Comparison of ENCODE assay signal across 11 mouse cellular contexts in the genomic region with DNA sequence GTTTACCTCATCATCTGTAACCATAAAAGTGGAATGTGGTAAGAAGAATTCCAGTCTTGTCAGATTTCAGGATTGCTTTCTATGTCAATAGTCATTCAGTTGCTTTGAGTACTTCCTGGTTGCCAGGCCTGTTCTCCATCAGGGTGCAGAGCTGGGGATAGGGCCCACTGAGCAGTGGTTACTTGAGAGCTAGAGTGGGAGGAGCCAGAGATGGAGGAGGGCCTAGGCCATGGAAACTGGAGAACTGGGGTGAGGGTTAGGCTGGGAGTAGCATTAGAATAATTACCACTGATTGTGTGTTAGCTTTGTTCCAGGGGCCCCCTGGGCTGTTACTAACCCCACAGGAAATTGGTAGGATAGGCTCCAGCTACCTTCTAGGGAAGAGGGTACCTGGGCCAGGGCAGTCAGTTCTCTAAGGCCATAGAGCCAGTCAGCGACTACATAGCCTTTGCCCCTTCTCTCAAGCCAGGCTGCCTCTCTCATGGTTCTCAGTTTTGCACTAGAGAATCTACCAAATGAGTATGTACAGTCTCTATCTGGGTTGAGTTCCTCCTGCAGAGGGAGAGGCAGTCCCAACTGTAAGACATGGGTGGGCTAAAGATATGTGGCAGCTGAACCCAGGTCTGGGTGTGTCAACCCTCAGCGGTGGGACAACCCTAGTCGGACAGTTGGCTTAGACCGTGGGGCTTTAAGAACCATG. TPM values are rescaled to one million over a fixed set of nuclear protein-coding genes. Genes with fewer than 3 reads are reported as not detected.
DNase-seq lines count a peak whose midpoint lies in the region; ATAC-seq and TF ChIP-seq lines count a peak whose summit lies in the region.
"Had no signal": no experiment of that assay in that cellular context is flagged by ENCODE, and none has a peak within 500 bp of the region (broad histone marks: within the 10 kb centered on the region; RNA-seq: fewer than 3 reads in every experiment).

No protein-coding gene starts in this region.

- H3K4me3 ChIP-seq in hindbrain, embryonic 10.5 days: no peak overlapping the region
- H3K4me3 ChIP-seq in hindbrain, embryonic 12.5 days: no peak overlapping the region
- H3K4me3 ChIP-seq in liver, embryonic 11.5 days (ENCODE audit: low read depth, low read length): no peak overlapping the region
- H3K4me3 ChIP-seq in spleen, adult 2 months (ENCODE audit: extremely low read depth, insufficient read depth, insufficient read length): no peak overlapping the region

- DNase-seq in hindbrain, embryonic 10.5 days (ENCODE audit: low spot score): no peak
- DNase-seq in liver, embryonic 11.5 days (ENCODE audit: low spot score): no peak
- DNase-seq in spleen, adult 2 months (ENCODE audit: low read depth in 1 of 2, low spot score in 2 of 2): no peak
- DNase-seq in gastrocnemius, adult 18-20 months (ENCODE audit: low spot score): no peak
- DNase-seq in left cerebral cortex, adult 9 months (ENCODE audit: low spot score in 2 of 2): no peak
- DNase-seq in cerebellum, postnatal 36 days: no peak
- DNase-seq: cerebellum, adult 8-10 months; heart, postnatal 36 days; layer of hippocampus, postnatal 36 days had no signal

- no peak for TF ChIP-seq POLR2A in spleen, adult 2 months (IDR thresholded peaks at IDR 0.05; ENCODE audit: low read depth, low read length)

- TF ChIP-seq CTCF in spleen, adult 2 months (IDR thresholded peaks at IDR 0.05; ENCODE audit: extremely low read depth, insufficient read depth, insufficient read length, insufficient replicate concordance): no peak

- H3K36me3 ChIP-seq in hindbrain, embryonic 10.5 days: no peaks in the 10 kb centered on the region
- no peaks in the 10 kb centered on the region for H3K36me3 ChIP-seq in hindbrain, embryonic 12.5 days
- H3K36me3 ChIP-seq in liver, embryonic 11.5 days (ENCODE audit: control insufficient read depth, insufficient read depth, low read length): no peaks in the 10 kb centered on the region
- H3K36me3 ChIP-seq in spleen, adult 2 months (ENCODE audit: control insufficient read depth, insufficient read depth, low read length): no peaks in the 10 kb centered on the region

- peaks cover 25% of the 10 kb centered on the region for H3K27me3 ChIP-seq in hindbrain, embryonic 10.5 days (ENCODE audit: insufficient read depth, poor library complexity, severe bottlenecking)
- no peaks in the 10 kb centered on the region for H3K27me3 ChIP-seq in hindbrain, embryonic 12.5 days
- H3K27me3 ChIP-seq in liver, embryonic 11.5 days (replicated peaks; ENCODE audit: control insufficient read depth, insufficient read depth, low read length): no peaks in the 10 kb centered on the region
- H3K27me3 ChIP-seq in spleen, adult 2 months (ENCODE audit: control insufficient read depth, insufficient read depth, low read length): no peaks in the 10 kb centered on the region

- H3K4me1 ChIP-seq in hindbrain, embryonic 10.5 days (replicated peaks): peaks cover 32% of the 10 kb centered on the region
- H3K4me1 ChIP-seq in hindbrain, embryonic 12.5 days: peaks cover under 1% of the 10 kb centered on the region
- peaks cover 51% of the 10 kb centered on the region for H3K4me1 ChIP-seq in liver, embryonic 11.5 days (replicated peaks; ENCODE audit: control insufficient read depth, insufficient read depth, low read length)
- H3K4me1 ChIP-seq in spleen, adult 2 months (ENCODE audit: control insufficient read depth, insufficient read depth, insufficient read length): no peaks in the 10 kb centered on the region

- H3K4me2 ChIP-seq in hindbrain, embryonic 12.5 days (replicated peaks): no peak overlapping the region
- peak overlapping the region; percentile 61 for H3K4me2 ChIP-seq in liver, embryonic 11.5 days

- WGBS in hindbrain, embryonic 10.5 days: 82% methylated on average over 4 of the region's 4 CpGs
- 86% methylated on average over 4 of the region's 4 CpGs for WGBS in hindbrain, embryonic 12.5 days
- 44% methylated on average over 4 of the region's 4 CpGs for WGBS in liver, embryonic 11.5 days
- WGBS in spleen, adult 2 months: 77% methylated on average over 4 of the region's 4 CpGs

- no peak overlapping the region for H3K9ac ChIP-seq in hindbrain, embryonic 12.5 days
- peak overlapping the region; percentile 12 for H3K9ac ChIP-seq in liver, embryonic 11.5 days (ENCODE audit: low read depth, low read length)

- ATAC-seq in hindbrain, embryonic 12.5 days (ENCODE audit: low FRiP score): no peak
- peak; percentile 27; the same call in 1 of the 2 replicates for ATAC-seq in common myeloid progenitor, adult 5-6 weeks (replicated peaks; ENCODE audit: low read depth, poor library complexity, severe bottlenecking)
- ATAC-seq in liver, embryonic 11.5 days (replicated peaks; ENCODE audit: low FRiP score): peak; percentile 76

- H3K27ac ChIP-seq in hindbrain, embryonic 10.5 days: peak overlapping the region; percentile 46
- H3K27ac ChIP-seq in hindbrain, embryonic 12.5 days: no peak overlapping the region
- H3K27ac ChIP-seq in liver, embryonic 11.5 days (ENCODE audit: low read depth, low read length): peak overlapping the region; percentile 92
- H3K27ac ChIP-seq in spleen, adult 2 months (ENCODE audit: insufficient read depth, low read length): peak overlapping the region; percentile 57; the same call in 1 of the 2 replicates

- no peaks in the 10 kb centered on the region for H3K9me3 ChIP-seq in hindbrain, embryonic 10.5 days
- no peaks in the 10 kb centered on the region for H3K9me3 ChIP-seq in hindbrain, embryonic 12.5 days (replicated peaks)
- no peaks in the 10 kb centered on the region for H3K9me3 ChIP-seq in liver, embryonic 11.5 days (ENCODE audit: control insufficient read depth, low read length)

RNA-seq across cellular contexts. Expression of a gene that starts 23.3 kb away (rescaled TPM):
- polyA plus RNA-seq in hindbrain, embryonic 10.5 days (2016; fragmentation: Nextera tagmentation; extraction: Ambion mirVana): 3.5 and 5.1 TPM in 2 replicates
- 3.7 and 3.8 TPM in 2 replicates for polyA plus RNA-seq in hindbrain, embryonic 12.5 days (2016; fragmentation: Nextera tagmentation; extraction: Ambion mirVana)
- 4.0 and 4.1 TPM in 2 replicates for total RNA-seq in common myeloid progenitor, adult 5-6 weeks (2017)
- polyA plus RNA-seq in liver, embryonic 11.5 days (2014; fragmentation: Nextera tagmentation; extraction: Ambion mirVana): 5.9 and 6.1 TPM in 2 replicates
- polyA plus RNA-seq in spleen, adult 2 months (2012; rRNA removed): 7.3 and 11.9 TPM in 2 replicates
- total RNA-seq in gastrocnemius, adult 18-20 months (2021): 10 to 100 TPM; 36.8 to 37.2 TPM

RNA-seq across cellular contexts. Expression of a gene that starts 54.9 kb away (rescaled TPM):
- polyA plus RNA-seq in hindbrain, embryonic 10.5 days (2016; fragmentation: Nextera tagmentation; extraction: Ambion mirVana): 138 and 149 TPM in 2 replicates
- 123 and 126 TPM in 2 replicates for polyA plus RNA-seq in hindbrain, embryonic 12.5 days (2016; fragmentation: Nextera tagmentation; extraction: Ambion mirVana)
- 177 and 182 TPM in 2 replicates for total RNA-seq in common myeloid progenitor, adult 5-6 weeks (2017)
- 256 and 260 TPM in 2 replicates for polyA plus RNA-seq in liver, embryonic 11.5 days (2014; fragmentation: Nextera tagmentation; extraction: Ambion mirVana)
- 6.9 and 7.4 TPM in 2 replicates for polyA plus RNA-seq in spleen, adult 2 months (2012; rRNA removed)
- total RNA-seq in gastrocnemius, adult 18-20 months (2021): 10 to 100 TPM; 49.7 to 53.9 TPM

RNA-seq across cellular contexts. Expression of a gene that starts 54.9 kb away (rescaled TPM):
- polyA plus RNA-seq in hindbrain, embryonic 10.5 days (2016; fragmentation: Nextera tagmentation; extraction: Ambion mirVana): 128 and 136 TPM in 2 replicates
- polyA plus RNA-seq in hindbrain, embryonic 12.5 days (2016; fragmentation: Nextera tagmentation; extraction: Ambion mirVana): 130 and 139 TPM in 2 replicates
- 101 and 122 TPM in 2 replicates for total RNA-seq in common myeloid progenitor, adult 5-6 weeks (2017)
- 129 and 139 TPM in 2 replicates for polyA plus RNA-seq in liver, embryonic 11.5 days (2014; fragmentation: Nextera tagmentation; extraction: Ambion mirVana)
- 33.2 and 33.6 TPM in 2 replicates for polyA plus RNA-seq in spleen, adult 2 months (2012; rRNA removed)
- total RNA-seq in gastrocnemius, adult 18-20 months (2021): 10 to 100 TPM; 10.7 to 13.3 TPM

Comparison
In these comparisons a context has a peak if more than half of its experiments do, and no peak if none do; other contexts are left out.
1. RNA of a gene that starts 54.9 kb away (polyA plus RNA-seq): 256 to 260 TPM in liver, embryonic 11.5 days, 138 to 149 TPM in hindbrain, embryonic 10.5 days and 123 to 126 TPM in hindbrain, embryonic 12.5 days; 6.9 to 7.4 TPM in spleen, adult 2 months; every median in the first group is over 10 times any median in the second.